Mouse (Mus musculus): ENCODE results near the gene Plxnb3.

DNA sequence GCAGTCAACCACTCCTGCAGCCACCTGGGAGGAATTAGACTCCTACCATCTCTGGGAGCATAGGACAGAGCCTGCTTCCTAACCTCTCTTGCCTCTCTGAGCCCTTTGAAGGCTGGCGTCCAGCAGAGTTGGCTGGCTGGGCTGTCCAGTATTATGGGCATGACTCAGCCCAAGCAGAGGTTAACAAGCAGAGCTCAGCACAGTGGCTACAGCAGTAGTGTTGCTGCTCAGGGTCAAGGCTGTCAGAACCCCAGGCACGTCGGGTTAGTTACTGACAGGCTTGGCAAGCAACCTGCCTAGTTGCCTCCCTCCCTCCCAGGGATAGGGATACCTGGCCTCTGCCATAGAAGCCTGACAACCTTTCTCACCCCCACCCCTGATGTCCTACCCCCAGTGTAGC is 38.6 kb upstream of the Plxnb3 start:
- TF ChIP-seq CTCF (IDR thresholded peaks at IDR 0.05; ENCODE audit: low read depth, low read length) = no peak
- no peak for TF ChIP-seq EP300 (IDR thresholded peaks at IDR 0.05; ENCODE audit: insufficient read depth, low read depth, low read length)

Measured in ES-Bruce4 (cell line).